Mouse (Mus musculus) lung, adult 2 months (tissue): ENCODE results near the gene Pfn4.

Experiments used
- CTCF ChIP-seq: fragments of 200-500 bp; IDR thresholded peaks from 2 replicates; pipeline ENCODE4 v1.5.1; 2011; ENCODE audit warnings: mild to moderate bottlenecking, low read length, control low read depth; ENCODE audit not compliant: insufficient read depth
- POLR2A ChIP-seq: fragments of 200-500 bp; IDR thresholded peaks from 2 replicates; pipeline ENCODE4 v1.6.1; 2011; ENCODE audit warnings: low read depth, mild to moderate bottlenecking, control low read depth, low read length, borderline replicate concordance; ENCODE audit errors: extremely low read depth

DNA sequence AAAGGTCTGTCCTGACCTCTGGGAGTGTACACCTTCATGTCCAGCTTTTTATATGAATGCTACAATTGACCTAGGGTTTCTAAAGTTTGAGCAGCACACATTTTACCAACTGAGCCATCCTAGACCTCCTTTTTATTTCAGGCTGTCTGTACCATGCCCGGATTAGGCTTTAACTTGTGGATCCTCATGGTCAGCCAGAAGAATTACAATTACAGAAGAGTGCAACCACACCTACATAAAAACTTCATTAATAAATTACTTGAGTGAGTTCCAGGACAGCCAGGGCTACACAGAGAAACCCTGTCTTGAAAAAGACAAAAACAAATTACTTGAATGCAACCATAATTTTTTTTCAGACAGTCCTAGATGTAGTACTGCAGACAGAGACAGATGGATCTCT, 11.8 kb upstream of the Pfn4 start:
- TF ChIP-seq POLR2A (no peak), CTCF (no peak)
